Mouse (Mus musculus) MEL (cell line): ENCODE data around the gene Miga1. TPM values are rescaled to one million over a fixed set of nuclear protein-coding genes. Genes with fewer than 3 reads are reported as not detected.
A peak's percentile ranks its signal among the peaks of the same experiment; 100 is the strongest.

Experiments
- DNase-seq: peaks from one replicate; pipeline ENCODE4 v3.0.0; 2011; ENCODE audit warnings: low read depth, low spot score
- H3K27ac ChIP-seq: 2 replicates; pipeline ENCODE4 v1.5.1; 2012; ENCODE audit warnings: low read depth, mild to moderate bottlenecking, control low read depth, low read length, moderate library complexity; ENCODE audit not compliant: control insufficient read depth
- H3K27me3 ChIP-seq, 2 experiments: fragments of 150-350 bp in 1 of 2; sonication (generic) in 1 of 2; 2 replicates each; pipeline ENCODE4 v1.6.1; 2012; ENCODE audit warnings: low read length in 2 of 2, mild to moderate bottlenecking in 2 of 2, improper control_type of control experiment in 1 of 2, moderate library complexity in 1 of 2; ENCODE audit not compliant: insufficient read depth in 2 of 2, control insufficient read depth in 1 of 2
- H3K36me3 ChIP-seq, 2 experiments: 2 replicates each; pipeline ENCODE4 v1.6.1; 2012 to 2014; ENCODE audit warnings: low read length in 2 of 2, improper control_type of control experiment in 1 of 2, inconsistent platforms in 1 of 2, mild to moderate bottlenecking in 1 of 2; ENCODE audit not compliant: insufficient read depth in 2 of 2, control insufficient read depth in 1 of 2
- H3K4me1 ChIP-seq, 2 experiments: fragments of 150-350 bp in 1 of 2; sonication (generic) in 1 of 2; 2 replicates each; pipeline ENCODE4 v1.6.1; 2012; ENCODE audit warnings: low read length in 2 of 2, improper control_type of control experiment in 1 of 2, mild to moderate bottlenecking in 1 of 2; ENCODE audit not compliant: insufficient read depth in 2 of 2, control insufficient read depth in 1 of 2
- H3K4me3 ChIP-seq, 2 experiments: fragments of 150-350 bp in 1 of 2; sonication (generic) in 1 of 2; 2 replicates each; pipeline ENCODE4 v1.5.1; 2012; ENCODE audit warnings: low read depth in 2 of 2, low read length in 2 of 2, mild to moderate bottlenecking in 2 of 2, moderate library complexity in 2 of 2, control low read depth in 1 of 2, improper control_type of control experiment in 1 of 2; ENCODE audit not compliant: control insufficient read depth in 1 of 2, insufficient read depth in 1 of 2
- H3K79me2 ChIP-seq: 2 replicates; pipeline ENCODE4 v1.6.1; 2012; ENCODE audit warnings: mild to moderate bottlenecking, low read length, moderate library complexity; ENCODE audit not compliant: control insufficient read depth, poor library complexity, insufficient read depth
- H3K9ac ChIP-seq: 2 replicates; pipeline ENCODE4 v1.6.1; 2012; ENCODE audit warnings: low read depth, mild to moderate bottlenecking, control low read depth, low read length, moderate library complexity; ENCODE audit not compliant: control insufficient read depth, poor library complexity, severe bottlenecking
- H3K9me3 ChIP-seq: fragments of 150-350 bp; sonication (generic); replicated peaks from 2 replicates; pipeline ENCODE4 v1.6.1; 2012; ENCODE audit warnings: mild to moderate bottlenecking, low read length, improper control_type of control experiment, moderate library complexity; ENCODE audit not compliant: insufficient read depth
- BHLHE40 ChIP-seq: IDR thresholded peaks from 2 replicates; pipeline ENCODE4 v1.6.1; 2012; ENCODE audit warnings: low read depth, mild to moderate bottlenecking, inconsistent platforms, low read length, improper control_type of control experiment, borderline replicate concordance
- CHD1 ChIP-seq: IDR thresholded peaks from 2 replicates; pipeline ENCODE4 v1.6.1; 2012; ENCODE audit warnings: low read depth, mild to moderate bottlenecking, inconsistent platforms, low read length, improper control_type of control experiment
- CTCF ChIP-seq, 3 experiments: IDR thresholded peaks in 2 of 3; conservative IDR thresholded peaks in 1 of 3; 2 replicates each; pipeline ENCODE4 v1.5.1; 2011 to 2012; ENCODE audit warnings: low read length in 3 of 3, low read depth in 2 of 3, mild to moderate bottlenecking in 2 of 3, improper control_type of control experiment in 1 of 3, inconsistent platforms in 1 of 3, mixed read lengths in 1 of 3, moderate library complexity in 1 of 3; ENCODE audit not compliant: control insufficient read depth in 1 of 3, insufficient read depth in 1 of 3, poor library complexity in 1 of 3, severe bottlenecking in 1 of 3
- E2F4 ChIP-seq: IDR thresholded peaks from 2 replicates; pipeline ENCODE4 v1.6.1; 2011; ENCODE audit warnings: low read depth, low read length, improper control_type of control experiment, borderline replicate concordance
- ELF1 ChIP-seq: IDR thresholded peaks from 2 replicates; pipeline ENCODE4 v1.6.1; 2014; ENCODE audit warnings: low read depth, mild to moderate bottlenecking, inconsistent platforms, low read length, improper control_type of control experiment, moderate library complexity
- EP300 ChIP-seq, 2 experiments: IDR thresholded peaks; 2 replicates each; pipeline ENCODE4 v1.6.1; 2011; ENCODE audit warnings: improper control_type of control experiment in 2 of 2, low read length in 2 of 2, low read depth in 1 of 2, mild to moderate bottlenecking in 1 of 2
- ETS1 ChIP-seq: IDR thresholded peaks from 2 replicates; pipeline ENCODE4 v1.6.1; 2012; ENCODE audit warnings: low read depth, mild to moderate bottlenecking, inconsistent platforms, low read length, improper control_type of control experiment, moderate library complexity
- GABPA ChIP-seq: IDR thresholded peaks from 2 replicates; pipeline ENCODE4 v1.6.1; 2012; ENCODE audit warnings: low read depth, mild to moderate bottlenecking, inconsistent platforms, low read length, improper control_type of control experiment, moderate library complexity
- GATA1 ChIP-seq: IDR thresholded peaks from 2 replicates; pipeline ENCODE4 v1.6.1; 2011; ENCODE audit warnings: low read depth, low read length, improper control_type of control experiment
- HCFC1 ChIP-seq: IDR thresholded peaks from 2 replicates; pipeline ENCODE4 v1.6.1; 2012; ENCODE audit warnings: low read depth, mild to moderate bottlenecking, inconsistent platforms, low read length, improper control_type of control experiment, moderate library complexity
- JUND ChIP-seq: IDR thresholded peaks from 2 replicates; pipeline ENCODE4 v1.6.1; 2011; ENCODE audit warnings: low read depth, mild to moderate bottlenecking, improper control_type of control experiment, low read length
- MAX ChIP-seq: IDR thresholded peaks from 2 replicates; pipeline ENCODE4 v1.6.1; 2011; ENCODE audit warnings: low read length, improper control_type of control experiment
- MAZ ChIP-seq: IDR thresholded peaks from 2 replicates; pipeline ENCODE4 v1.6.1; 2012; ENCODE audit warnings: low read depth, mild to moderate bottlenecking, inconsistent platforms, low read length, improper control_type of control experiment
- MEF2A ChIP-seq: IDR thresholded peaks from 2 replicates; pipeline ENCODE4 v1.6.1; 2014; ENCODE audit warnings: low read depth, mild to moderate bottlenecking, inconsistent platforms, low read length, improper control_type of control experiment; ENCODE audit not compliant: poor library complexity, insufficient replicate concordance, severe bottlenecking; ENCODE audit errors: extremely low read depth
- MXI1 ChIP-seq: IDR thresholded peaks from 2 replicates; pipeline ENCODE4 v1.6.1; 2011; ENCODE audit warnings: mild to moderate bottlenecking, low read depth, low read length, improper control_type of control experiment
- MYB ChIP-seq: IDR thresholded peaks from 2 replicates; pipeline ENCODE4 v1.6.1; 2011; ENCODE audit warnings: mild to moderate bottlenecking, low read depth, low read length, improper control_type of control experiment
- MYC ChIP-seq: IDR thresholded peaks from 2 replicates; pipeline ENCODE4 v1.6.1; 2011; ENCODE audit warnings: low read depth, mild to moderate bottlenecking, low read length, improper control_type of control experiment, moderate library complexity
- NELFE ChIP-seq: IDR thresholded peaks from 2 replicates; pipeline ENCODE4 v1.6.1; 2011; ENCODE audit warnings: low read depth, low read length, improper control_type of control experiment
- NRF1 ChIP-seq: IDR thresholded peaks from 2 replicates; pipeline ENCODE4 v1.6.1; 2014; ENCODE audit warnings: low read depth, mild to moderate bottlenecking, inconsistent platforms, low read length, improper control_type of control experiment, moderate library complexity; ENCODE audit not compliant: poor library complexity, insufficient read depth, severe bottlenecking
- POLR2AphosphoS2 ChIP-seq: IDR thresholded peaks from 2 replicates; pipeline ENCODE4 v1.6.1; 2011; ENCODE audit warnings: low read length, improper control_type of control experiment
- POLR2AphosphoS5 ChIP-seq: IDR thresholded peaks from 2 replicates; pipeline ENCODE4 v1.6.1; 2012; ENCODE audit warnings: low read depth, borderline replicate concordance, mild to moderate bottlenecking, inconsistent platforms, low read length, moderate library complexity, mixed read lengths
- RAD21 ChIP-seq: IDR thresholded peaks from 2 replicates; pipeline ENCODE4 v1.6.1; 2011; ENCODE audit warnings: mild to moderate bottlenecking, low read depth, low read length, improper control_type of control experiment
- RCOR1 ChIP-seq: IDR thresholded peaks from 2 replicates; pipeline ENCODE4 v1.6.1; 2012; ENCODE audit warnings: low read depth, mild to moderate bottlenecking, inconsistent platforms, low read length, improper control_type of control experiment
- SIN3A ChIP-seq: IDR thresholded peaks from 2 replicates; pipeline ENCODE4 v1.6.1; 2012; ENCODE audit warnings: low read length, improper control_type of control experiment, inconsistent platforms
- SMC3 ChIP-seq: IDR thresholded peaks from 2 replicates; pipeline ENCODE4 v1.6.1; 2011; ENCODE audit warnings: low read depth, low read length, improper control_type of control experiment
- TAL1 ChIP-seq: IDR thresholded peaks from 2 replicates; pipeline ENCODE4 v1.6.1; 2012; ENCODE audit warnings: mild to moderate bottlenecking, inconsistent platforms, low read length, moderate library complexity, mixed read lengths
- TBP ChIP-seq: IDR thresholded peaks from 2 replicates; pipeline ENCODE4 v1.8.0; 2011; ENCODE audit warnings: low read depth, low read length, improper control_type of control experiment
- TCF12 ChIP-seq: IDR thresholded peaks from 2 replicates; pipeline ENCODE4 v1.6.1; 2014; ENCODE audit warnings: low read depth, mild to moderate bottlenecking, inconsistent platforms, low read length, improper control_type of control experiment, moderate library complexity
- UBTF ChIP-seq: IDR thresholded peaks from 2 replicates; pipeline ENCODE4 v1.6.1; 2012; ENCODE audit warnings: low read depth, mild to moderate bottlenecking, inconsistent platforms, low read length, improper control_type of control experiment, moderate library complexity, borderline replicate concordance; ENCODE audit not compliant: insufficient read depth
- USF1 ChIP-seq: IDR thresholded peaks from 2 replicates; pipeline ENCODE4 v1.6.1; 2014; ENCODE audit warnings: low read depth, mild to moderate bottlenecking, inconsistent platforms, low read length, improper control_type of control experiment, moderate library complexity
- USF2 ChIP-seq, 2 experiments: IDR thresholded peaks; 2 replicates each; pipeline ENCODE4 v1.6.1; 2011 to 2012; ENCODE audit warnings: improper control_type of control experiment in 2 of 2, low read length in 2 of 2, borderline replicate concordance in 1 of 2, inconsistent platforms in 1 of 2, low read depth in 1 of 2, mild to moderate bottlenecking in 1 of 2; ENCODE audit not compliant: insufficient read depth in 1 of 2
- ZC3H11A ChIP-seq: IDR thresholded peaks from 2 replicates; pipeline ENCODE4 v1.6.1; 2012; ENCODE audit warnings: low read depth, mild to moderate bottlenecking, inconsistent platforms, low read length, improper control_type of control experiment
- ZKSCAN1 ChIP-seq: IDR thresholded peaks from 2 replicates; pipeline ENCODE4 v1.6.1; 2012; ENCODE audit warnings: low read depth, mild to moderate bottlenecking, inconsistent platforms, low read length, improper control_type of control experiment, moderate library complexity
- ZMIZ1 ChIP-seq: IDR thresholded peaks from 2 replicates; pipeline ENCODE4 v1.6.1; 2012; ENCODE audit warnings: low read depth, mild to moderate bottlenecking, inconsistent platforms, low read length, improper control_type of control experiment, moderate library complexity
- ZNF384 ChIP-seq: IDR thresholded peaks from 2 replicates; pipeline ENCODE4 v1.6.1; 2012; ENCODE audit warnings: low read depth, mild to moderate bottlenecking, inconsistent platforms, low read length, improper control_type of control experiment
- polyA plus RNA-seq, 2 experiments: library from polyadenylated mRNA; stranded (reverse) in 1 of 2; unstranded in 1 of 2; fragments of >175 nt in 1 of 2; fragments of >200 nt in 1 of 2; gene quantifications; 2 replicates each; pipeline versions ENCODE4 v1.2.1 to v1.2.4; 2012; ENCODE audit warnings: low replicate concordance in 2 of 2, low read depth in 1 of 2; ENCODE audit not compliant: insufficient read length in 2 of 2, insufficient read depth in 1 of 2, missing spikeins in 1 of 2
- total RNA-seq: library from RNA; depleted of rRNA; stranded (reverse); fragments of 300-350 nt; gene quantifications from 2 replicates; pipeline ENCODE4 v1.2.3, GENCODE M21; 2012

Miga1 gene
- total and polyA plus RNA-seq, 3 experiments = 14.2 to 16.2 TPM; not detected in 1

DNA sequence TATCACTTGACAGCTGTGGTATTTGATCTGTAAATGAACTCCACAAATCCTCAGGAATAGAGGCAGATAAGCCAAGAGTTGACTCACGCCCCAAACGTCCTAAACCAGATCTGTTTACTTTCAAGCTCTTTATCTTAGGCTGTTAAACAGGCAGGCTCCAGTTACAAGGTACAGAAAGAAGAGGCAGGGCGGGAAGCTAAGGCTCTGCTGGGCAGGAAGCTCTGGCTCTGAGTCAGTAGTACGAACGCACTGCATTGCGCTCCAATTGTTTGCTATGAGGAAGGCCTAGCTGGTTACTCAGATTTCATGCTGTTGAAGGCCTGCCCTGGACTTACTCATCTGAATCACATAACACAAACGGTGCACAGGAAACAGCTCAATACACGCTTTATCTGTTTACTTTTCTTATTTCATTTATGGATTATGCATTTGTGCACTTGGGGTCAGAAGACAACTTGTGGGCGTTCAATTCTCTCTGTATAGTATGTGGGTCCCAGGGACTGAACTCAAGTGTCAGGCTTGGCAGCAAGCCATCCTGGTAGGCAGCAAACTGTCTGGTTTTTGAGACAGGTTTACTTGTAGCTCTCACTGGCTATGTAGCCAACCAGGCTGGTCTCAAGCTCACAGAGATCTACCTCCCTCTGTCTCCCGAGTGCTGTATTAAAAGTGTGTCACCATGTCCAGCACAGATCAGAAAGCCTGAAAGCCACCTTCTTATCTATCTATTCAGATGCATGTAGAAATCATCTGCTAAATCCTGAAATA, 31.5 kb downstream of the Miga1 start:
- H3K36me3 ChIP-seq = peaks cover 0 to 19% of the 10 kb centered on the region in 2 experiments; a peak in 2 of 4 replicates
- no peaks in the 10 kb centered on the region for H3K9me3 ChIP-seq
- no peak overlapping the region for H3K4me3 ChIP-seq
- H3K4me1 ChIP-seq = peaks cover 15 to 21% of the 10 kb centered on the region in 2 experiments
- peak overlapping the region; percentile 3; the same call in 1 of the 2 replicates for H3K9ac ChIP-seq
- H3K79me2 ChIP-seq = no peaks in the 10 kb centered on the region
- peak; percentile 85 for DNase-seq
- H3K27me3 ChIP-seq = no peaks in the 10 kb centered on the region
- peak overlapping the region; percentile 59 for H3K27ac ChIP-seq
- TF ChIP-seq TAL1 = peak; percentile 29
- TF ChIP-seq RAD21 = no peak
- TF ChIP-seq ZNF384 = no peak
- no peak for TF ChIP-seq POLR2AphosphoS5
- TF ChIP-seq NELFE = no peak
- TF ChIP-seq MAZ = no peak
- TF ChIP-seq USF1 = no peak
- TF ChIP-seq GABPA = no peak
- TF ChIP-seq BHLHE40 = peak; percentile 21; the same call in 1 of the 2 replicates
- TF ChIP-seq HCFC1 = no peak
- peak; percentile 82 for TF ChIP-seq MYB
- peak; percentile 30; the same call in 1 of the 2 replicates for TF ChIP-seq MAX
- peak; percentile 82 to 83 for TF ChIP-seq EP300 (IDR thresholded peaks at IDR 0.05; ENCODE audit: low read depth in 1 of 2, low read length in 2 of 2)
- peak; percentile 88 for TF ChIP-seq RCOR1
- peak; percentile 42; the same call in 1 of the 2 replicates for TF ChIP-seq TBP
- TF ChIP-seq POLR2AphosphoS2 = no peak
- TF ChIP-seq ETS1 = peak; percentile 74
- no peak for TF ChIP-seq SMC3
- TF ChIP-seq UBTF = no peak
- no peak for TF ChIP-seq NRF1
- TF ChIP-seq CHD1 = no peak
- no peak for TF ChIP-seq ELF1
- peak; percentile 44 for TF ChIP-seq MXI1
- TF ChIP-seq USF2 (IDR thresholded peaks at IDR 0.05; ENCODE audit: borderline replicate concordance in 1 of 2, insufficient read depth in 1 of 2, low read depth in 1 of 2, low read length in 2 of 2) = no peak
- TF ChIP-seq ZKSCAN1 = no peak
- TF ChIP-seq GATA1 = peak; percentile 88
- peak; percentile 89 for TF ChIP-seq E2F4
- TF ChIP-seq ZC3H11A = 0 out of 2 replicates have a peak, but pooled peaks have one; percentile 10
- no peak for TF ChIP-seq MYC
- no peak for TF ChIP-seq CTCF (IDR thresholded peaks at IDR 0.05 in 2 of 3, conservative IDR thresholded peaks at IDR 0.05 in 1 of 3; ENCODE audit: control insufficient read depth in 1 of 3, insufficient read depth in 1 of 3, low read depth in 2 of 3, low read length in 3 of 3, poor library complexity in 1 of 3, severe bottlenecking in 1 of 3)
- 0 out of 2 replicates have a peak, but pooled peaks have one; percentile 19 for TF ChIP-seq JUND
- TF ChIP-seq ZMIZ1 = no peak
- no peak for TF ChIP-seq MEF2A
- TF ChIP-seq TCF12 = peak; percentile 70
- TF ChIP-seq SIN3A = peak; percentile 60; the same call in 1 of the 2 replicates
